Mouse (Mus musculus): Measurements from ENCODE around the gene Spata9.

- TF ChIP-seq POLR2A (IDR thresholded peaks at IDR 0.05; ENCODE audit: insufficient read length, low read depth) (no peak), USF1 (IDR thresholded peaks at IDR 0.05; ENCODE audit: low read depth) (no peak), MAX (IDR thresholded peaks at IDR 0.05; ENCODE audit: low read depth) (no peak), TCF12 (IDR thresholded peaks at IDR 0.05; ENCODE audit: insufficient read depth, poor library complexity, severe bottlenecking) (no peak), MYOG (IDR thresholded peaks at IDR 0.05; ENCODE audit: control insufficient read depth in 1 of 3, insufficient read depth in 1 of 3, insufficient read length in 2 of 3, low read depth in 2 of 3) (no peak), POLR2AphosphoS2 (IDR thresholded peaks at IDR 0.05; ENCODE audit: insufficient read length, low read depth) (no peak), REST (IDR thresholded peaks at IDR 0.05; ENCODE audit: insufficient read depth, insufficient read length) (no peak), CEBPB (IDR thresholded peaks at IDR 0.05; ENCODE audit: insufficient read depth, poor library complexity, severe bottlenecking) (no peak), MYOD1 (IDR thresholded peaks at IDR 0.05; ENCODE audit: control insufficient read depth in 1 of 3, insufficient read length in 2 of 3, low read depth in 2 of 3) (no peak), E2F4 (IDR thresholded peaks at IDR 0.05; ENCODE audit: insufficient read depth) (no peak)
Observed at GRCm38 (mm10) chr13:76017465-76017864, 50.5 kb downstream of the Spata9 start.

All from myocyte (in vitro differentiated cells).